Mouse (Mus musculus): ENCODE data around the gene Tubb4a. TPM values are rescaled to one million over a fixed set of nuclear protein-coding genes. Genes with fewer than 3 reads are reported as not detected.
A peak's percentile ranks its signal among the peaks of the same experiment; 100 is the strongest.

The Tubb4a gene
- total RNA-seq, 1 experiment from 2014 or later = 0.30 TPM

DNA sequence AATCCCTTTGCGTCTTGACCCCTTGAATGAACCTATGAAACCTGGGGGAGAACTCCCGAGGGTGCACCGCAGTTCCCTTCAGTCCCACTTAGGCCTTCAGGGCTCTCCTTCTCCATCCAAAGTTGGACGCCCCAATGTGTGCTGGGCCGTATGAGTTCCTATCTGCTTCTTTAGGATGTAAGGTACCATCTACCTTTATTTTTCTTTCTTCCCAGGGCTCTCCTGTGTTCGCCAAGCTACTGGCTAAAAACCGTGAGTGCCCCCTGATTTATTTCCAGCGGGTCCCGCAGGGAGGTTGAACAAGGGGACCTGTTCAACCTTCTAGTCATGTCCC lies 18.4 kb upstream of the Tubb4a start:
- ATAC-seq (replicated peaks in 1 of 2; ENCODE audit: insufficient read depth in 1 of 2, low FRiP score in 2 of 2, low TSS enrichment in 1 of 2, low read depth in 1 of 2, poor library complexity in 2 of 2, severe bottlenecking in 2 of 2) = 0 out of 4 replicates have a peak, but pooled peaks of 1 of the 2 experiments have one; percentile 4

DNA sequence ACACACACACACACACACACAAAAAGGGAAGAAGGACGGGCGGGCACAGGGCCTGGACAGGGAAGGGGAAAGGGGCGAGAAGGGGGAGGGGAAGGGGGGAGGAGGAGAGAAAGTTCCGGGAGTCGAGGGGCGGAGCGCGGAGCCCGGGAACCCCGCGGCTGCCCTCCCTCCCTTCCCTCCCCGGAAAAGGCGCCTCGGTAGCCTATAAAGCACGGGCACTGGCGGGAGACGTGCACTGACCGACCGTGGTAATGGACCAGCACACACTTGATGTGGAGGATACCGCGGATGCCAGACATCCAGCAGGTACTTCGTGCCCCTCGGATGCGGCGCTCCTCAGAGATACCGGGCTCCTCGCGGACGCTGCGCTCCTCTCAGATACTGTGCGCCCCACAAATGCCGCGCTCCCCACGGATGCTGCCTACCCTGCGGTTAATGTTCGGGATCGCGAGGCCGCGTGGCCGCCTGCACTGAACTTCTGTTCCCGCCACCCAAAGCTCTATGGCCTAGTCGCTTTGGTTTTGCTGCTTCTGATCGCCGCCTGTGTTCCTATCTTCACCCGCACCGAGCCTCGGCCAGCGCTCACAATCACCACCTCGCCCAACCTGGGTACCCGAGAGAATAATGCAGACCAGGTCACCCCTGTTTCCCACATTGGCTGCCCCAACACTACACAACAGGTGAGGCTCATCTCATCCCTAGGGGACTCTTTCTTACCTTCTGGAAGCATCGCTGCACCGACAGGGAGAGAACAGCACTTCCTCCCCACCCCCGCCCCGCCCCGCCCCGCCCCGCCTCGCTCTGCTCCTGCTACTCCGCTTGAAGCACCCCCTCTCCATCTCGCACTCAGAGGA lies 17.8 kb upstream of the Tubb4a start, which contains the start of gene Tnfsf9:
Gene Tnfsf9 (plus strand): TSS at position 145 of the 854 bp plus-strand sequence.
- peak; percentile 39 to 63 for ATAC-seq (replicated peaks in 1 of 2; ENCODE audit: insufficient read depth in 1 of 2, low FRiP score in 2 of 2, low TSS enrichment in 1 of 2, low read depth in 1 of 2, poor library complexity in 2 of 2, severe bottlenecking in 2 of 2)

DNA sequence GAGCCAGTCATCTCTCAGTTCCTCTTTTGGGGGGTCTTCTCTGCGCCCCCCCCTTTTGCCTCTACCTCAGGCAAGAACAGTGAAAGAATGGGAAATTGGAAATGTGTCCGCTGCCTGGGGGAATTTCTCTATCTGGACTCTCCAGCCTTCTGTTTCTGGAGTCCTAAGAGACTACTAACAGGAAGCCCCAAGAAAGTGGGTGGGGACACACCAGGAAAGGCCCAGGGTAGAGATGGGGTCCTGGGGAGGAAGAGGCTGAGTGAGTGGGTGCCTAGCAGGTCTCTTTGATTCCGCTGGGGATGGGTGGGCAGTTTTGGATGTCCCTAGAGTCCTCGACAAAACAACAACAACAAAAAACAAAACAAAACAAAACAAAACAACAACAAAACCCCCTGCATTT lies 16.9 kb upstream of the Tubb4a start:
- no peak for ATAC-seq (replicated peaks in 1 of 2; ENCODE audit: insufficient read depth in 1 of 2, low FRiP score in 2 of 2, low TSS enrichment in 1 of 2, low read depth in 1 of 2, poor library complexity in 2 of 2, severe bottlenecking in 2 of 2)

DNA sequence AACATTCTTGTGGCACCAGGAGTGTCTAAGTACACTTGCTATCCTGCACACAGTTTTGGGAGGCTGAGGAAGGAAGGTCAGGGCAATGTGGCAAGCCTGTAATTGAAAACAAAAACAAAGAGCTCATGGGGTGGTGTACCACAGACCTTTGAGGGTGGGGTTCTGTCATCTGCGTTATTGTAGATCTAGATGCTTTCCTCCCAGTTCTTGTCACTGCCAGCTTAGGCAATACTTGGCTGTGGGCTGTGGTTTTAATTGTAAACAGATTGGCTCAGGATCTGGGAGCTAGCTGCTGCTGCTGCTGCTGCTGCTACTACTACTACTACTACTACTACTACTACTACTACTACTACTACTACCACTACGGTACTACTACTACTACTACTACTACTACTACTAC lies 14.7 kb upstream of the Tubb4a start:
- ATAC-seq (replicated peaks in 1 of 2; ENCODE audit: insufficient read depth in 1 of 2, low FRiP score in 2 of 2, low TSS enrichment in 1 of 2, low read depth in 1 of 2, poor library complexity in 2 of 2, severe bottlenecking in 2 of 2) = no peak

DNA sequence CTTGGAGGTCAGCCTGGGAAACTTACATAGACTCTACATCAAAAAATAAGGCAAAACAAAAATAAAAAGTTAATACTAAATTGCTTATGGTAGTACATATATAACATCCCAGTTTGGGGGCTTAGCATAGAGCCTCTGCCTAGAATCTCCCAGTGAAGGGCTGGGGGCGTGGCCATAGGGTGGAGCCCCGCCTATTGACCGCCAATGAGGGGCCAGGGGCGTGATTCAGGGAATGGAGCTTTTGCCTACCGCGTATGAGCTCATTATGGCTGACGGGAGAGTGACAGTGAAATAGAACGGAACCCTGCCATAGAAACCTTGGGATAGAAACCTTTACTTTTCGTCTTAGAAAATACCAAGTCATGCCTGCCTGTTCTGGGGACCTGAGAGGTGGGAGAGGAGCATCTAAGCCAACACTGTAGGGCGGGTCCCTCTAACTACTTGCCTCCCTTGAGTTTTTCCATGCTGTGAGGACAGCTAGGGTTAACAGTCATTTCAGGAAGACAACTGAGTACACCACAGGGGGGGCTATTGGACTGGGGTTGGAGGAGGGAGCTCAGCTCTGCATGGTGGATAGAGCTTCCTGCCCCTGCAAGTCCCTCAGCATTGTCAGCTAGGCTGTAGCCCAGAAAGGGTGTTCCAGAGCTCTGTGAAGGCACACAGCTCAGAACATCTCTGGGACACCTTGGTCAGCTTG lies 12.2 kb upstream of the Tubb4a start:
- ATAC-seq (replicated peaks in 1 of 2; ENCODE audit: insufficient read depth in 1 of 2, low FRiP score in 2 of 2, low TSS enrichment in 1 of 2, low read depth in 1 of 2, poor library complexity in 2 of 2, severe bottlenecking in 2 of 2) = no peak

DNA sequence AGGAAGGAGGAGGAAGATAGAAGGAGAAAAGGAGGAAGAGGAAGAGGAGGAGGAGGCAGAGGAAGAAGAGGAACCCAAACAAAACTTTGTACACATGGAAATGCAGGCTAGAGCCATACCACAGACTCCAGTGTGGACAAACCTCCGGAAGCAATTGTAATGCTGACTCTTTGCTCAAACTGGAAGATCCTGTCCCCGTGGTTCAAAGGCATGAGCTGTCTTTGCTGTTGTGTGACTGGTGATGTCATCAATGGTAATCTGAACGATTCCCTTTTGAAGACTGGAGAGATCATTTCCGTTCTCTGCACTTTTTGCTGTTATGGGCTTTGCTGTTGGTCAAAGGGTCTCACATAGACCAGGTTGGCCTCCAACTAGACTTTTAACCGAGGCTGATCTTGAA lies 10.7 kb upstream of the Tubb4a start:
- no peak for ATAC-seq (replicated peaks in 1 of 2; ENCODE audit: insufficient read depth in 1 of 2, low FRiP score in 2 of 2, low TSS enrichment in 1 of 2, low read depth in 1 of 2, poor library complexity in 2 of 2, severe bottlenecking in 2 of 2)

DNA sequence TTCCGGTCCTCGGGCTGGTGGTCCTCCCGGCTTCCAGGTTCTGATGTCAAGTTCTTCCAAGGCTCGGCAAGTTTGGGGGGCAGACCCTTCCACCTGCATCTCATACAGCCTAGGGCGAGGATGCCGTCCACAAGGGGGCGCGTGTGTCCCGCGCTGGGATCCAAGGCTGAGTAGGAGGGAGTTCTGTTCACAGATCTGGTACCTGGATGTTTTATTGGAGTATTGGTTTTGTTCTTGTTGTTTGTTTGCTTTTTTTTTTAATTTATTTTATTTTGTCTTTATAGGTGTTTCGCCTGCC lies 9.0 kb upstream of the Tubb4a start:
- peak; percentile 71 to 82 for ATAC-seq (replicated peaks in 1 of 2; ENCODE audit: insufficient read depth in 1 of 2, low FRiP score in 2 of 2, low TSS enrichment in 1 of 2, low read depth in 1 of 2, poor library complexity in 2 of 2, severe bottlenecking in 2 of 2)

DNA sequence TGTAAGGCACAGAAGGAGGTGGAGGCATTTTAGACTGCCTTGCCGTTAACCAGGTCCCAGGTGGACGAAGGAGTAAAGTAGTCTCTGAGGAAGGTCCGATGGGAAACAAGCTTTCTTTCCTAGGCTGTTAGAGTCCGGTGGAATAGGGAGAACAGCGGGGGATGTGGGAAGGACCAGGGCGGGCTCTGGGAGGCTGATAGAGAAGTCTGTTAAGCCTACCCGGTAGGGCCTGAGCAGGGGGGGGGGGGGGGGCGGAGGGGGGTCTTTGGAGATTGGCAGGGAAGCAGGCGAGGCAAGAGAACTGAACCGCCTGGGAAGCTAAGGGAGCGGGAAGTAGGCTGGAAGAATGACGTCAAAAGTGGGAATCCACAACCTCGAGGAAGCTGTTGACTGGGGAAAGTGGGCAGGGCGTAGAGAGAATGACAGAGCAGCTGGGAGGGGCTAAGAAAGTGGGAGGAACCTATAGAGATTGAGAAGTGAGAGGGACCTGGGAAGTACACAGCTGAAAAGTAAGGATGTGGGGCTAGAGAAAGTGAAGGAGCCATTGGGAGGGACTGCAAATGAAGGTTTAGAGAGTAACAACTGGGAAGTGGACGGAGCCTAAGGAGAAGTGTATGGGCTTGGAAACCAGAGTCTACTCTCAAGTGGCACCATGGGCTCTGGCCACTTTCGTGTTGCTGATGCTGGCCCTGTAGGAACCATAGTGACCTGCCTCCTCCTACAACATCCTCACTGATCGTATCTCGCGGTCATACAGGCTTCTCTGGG lies 8.5 kb upstream of the Tubb4a start:
- ATAC-seq (replicated peaks in 1 of 2; ENCODE audit: insufficient read depth in 1 of 2, low FRiP score in 2 of 2, low TSS enrichment in 1 of 2, low read depth in 1 of 2, poor library complexity in 2 of 2, severe bottlenecking in 2 of 2) = peak; percentile 81

DNA sequence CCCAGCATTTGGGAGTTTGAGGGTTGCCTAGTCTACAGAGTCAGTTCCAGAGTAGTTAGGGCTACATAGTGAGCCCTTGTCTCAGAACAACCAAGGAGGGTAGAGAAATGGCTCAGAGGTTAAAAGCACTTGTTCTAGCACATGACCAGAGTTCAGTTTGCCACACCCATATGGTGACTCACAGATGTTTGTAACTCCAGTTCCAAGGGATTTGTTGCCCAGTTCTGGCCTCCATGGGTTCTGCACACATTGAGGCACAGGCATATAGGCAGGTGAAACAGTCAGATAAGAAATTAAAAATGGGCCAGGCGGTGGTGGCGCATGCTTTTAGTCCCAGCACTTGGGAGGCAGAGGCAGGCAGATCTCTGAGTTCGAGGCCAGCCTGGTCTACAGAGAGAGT lies 6.6 kb upstream of the Tubb4a start:
- no peak for ATAC-seq (replicated peaks in 1 of 2; ENCODE audit: insufficient read depth in 1 of 2, low FRiP score in 2 of 2, low TSS enrichment in 1 of 2, low read depth in 1 of 2, poor library complexity in 2 of 2, severe bottlenecking in 2 of 2)

DNA sequence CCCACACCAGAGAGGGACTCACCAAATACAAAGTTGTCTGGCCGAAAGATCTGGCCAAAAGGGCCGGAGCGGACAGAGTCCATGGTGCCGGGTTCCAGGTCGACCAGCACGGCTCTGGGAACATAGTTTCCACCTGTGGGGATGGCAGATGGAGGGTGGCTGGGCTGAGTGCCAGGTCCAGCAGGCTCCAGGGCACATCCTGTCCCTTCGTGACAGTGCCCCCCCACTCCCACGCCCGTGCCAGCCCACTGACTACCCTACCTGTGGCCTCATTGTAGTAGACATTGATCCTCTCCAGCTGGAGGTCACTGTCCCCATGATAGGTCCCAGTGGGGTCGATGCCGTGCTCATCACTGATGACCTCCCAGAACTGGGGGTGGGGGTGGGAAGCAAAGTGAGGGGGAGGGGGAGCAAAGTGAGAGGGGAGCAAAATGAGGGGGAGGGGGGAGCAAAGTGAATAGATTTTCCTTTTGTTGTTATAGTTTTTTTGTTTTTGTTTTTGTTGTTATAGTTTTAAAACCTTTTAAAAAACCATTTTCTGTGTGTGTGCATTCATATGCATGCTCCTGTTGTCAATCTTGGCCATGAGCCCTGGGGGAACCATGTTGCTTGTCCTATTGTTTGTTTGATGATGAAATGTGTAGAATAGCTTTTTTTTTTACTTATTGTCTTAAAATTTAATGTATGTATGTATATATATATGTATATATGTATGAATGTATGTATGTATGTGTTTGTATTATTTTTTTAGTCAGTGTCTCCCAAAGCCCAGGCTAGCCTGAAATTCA lies 1.4 kb downstream of the Tubb4a start:
- no peak for ATAC-seq (replicated peaks in 1 of 2; ENCODE audit: insufficient read depth in 1 of 2, low FRiP score in 2 of 2, low TSS enrichment in 1 of 2, low read depth in 1 of 2, poor library complexity in 2 of 2, severe bottlenecking in 2 of 2)

DNA sequence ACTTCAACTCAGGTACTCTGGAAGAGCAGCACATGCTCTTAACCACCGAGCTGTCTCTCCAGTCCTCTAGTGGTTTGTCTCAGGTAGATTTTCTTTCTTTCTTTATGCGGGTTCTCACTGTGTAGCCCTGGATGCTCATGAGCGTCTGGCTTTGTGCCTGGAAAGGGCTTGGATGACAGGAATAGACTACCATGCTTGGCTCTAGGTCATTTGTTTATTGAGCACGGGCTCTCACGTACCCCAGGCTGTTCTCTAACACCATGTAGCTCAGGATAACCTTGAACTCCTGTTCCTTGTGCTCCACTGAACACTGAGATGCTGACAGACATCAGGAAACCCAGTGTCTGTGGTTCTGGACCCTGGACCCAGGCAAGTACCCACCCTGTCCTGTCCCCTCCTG lies 5.1 kb downstream of the Tubb4a start:
- ATAC-seq (replicated peaks in 1 of 2; ENCODE audit: insufficient read depth in 1 of 2, low FRiP score in 2 of 2, low TSS enrichment in 1 of 2, low read depth in 1 of 2, poor library complexity in 2 of 2, severe bottlenecking in 2 of 2) = no peak

DNA sequence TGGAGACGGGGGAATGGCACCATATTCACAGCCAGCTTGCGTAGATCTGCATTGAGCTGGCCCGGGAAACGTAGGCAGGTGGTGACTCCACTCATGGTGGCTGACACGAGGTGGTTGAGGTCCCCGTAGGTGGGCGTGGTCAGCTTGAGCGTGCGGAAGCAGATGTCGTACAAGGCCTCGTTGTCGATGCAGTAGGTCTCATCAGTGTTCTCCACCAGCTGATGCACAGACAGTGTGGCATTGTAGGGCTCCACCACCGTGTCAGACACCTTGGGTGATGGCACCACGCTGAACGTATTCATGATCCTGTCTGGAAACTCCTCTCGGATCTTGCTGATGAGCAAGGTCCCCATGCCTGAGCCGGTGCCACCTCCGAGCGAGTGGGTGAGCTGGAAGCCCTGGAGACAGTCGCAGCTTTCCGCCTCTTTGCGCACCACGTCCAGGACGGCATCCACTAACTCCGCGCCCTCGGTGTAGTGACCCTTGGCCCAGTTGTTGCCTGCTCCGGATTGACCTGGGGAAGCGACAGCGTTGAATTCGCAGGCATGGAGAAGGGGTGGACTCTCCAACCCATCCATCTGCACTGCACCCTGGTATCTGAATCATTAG lies 6.2 kb downstream of the Tubb4a start:
- no peak for ATAC-seq (replicated peaks in 1 of 2; ENCODE audit: insufficient read depth in 1 of 2, low FRiP score in 2 of 2, low TSS enrichment in 1 of 2, low read depth in 1 of 2, poor library complexity in 2 of 2, severe bottlenecking in 2 of 2)

DNA sequence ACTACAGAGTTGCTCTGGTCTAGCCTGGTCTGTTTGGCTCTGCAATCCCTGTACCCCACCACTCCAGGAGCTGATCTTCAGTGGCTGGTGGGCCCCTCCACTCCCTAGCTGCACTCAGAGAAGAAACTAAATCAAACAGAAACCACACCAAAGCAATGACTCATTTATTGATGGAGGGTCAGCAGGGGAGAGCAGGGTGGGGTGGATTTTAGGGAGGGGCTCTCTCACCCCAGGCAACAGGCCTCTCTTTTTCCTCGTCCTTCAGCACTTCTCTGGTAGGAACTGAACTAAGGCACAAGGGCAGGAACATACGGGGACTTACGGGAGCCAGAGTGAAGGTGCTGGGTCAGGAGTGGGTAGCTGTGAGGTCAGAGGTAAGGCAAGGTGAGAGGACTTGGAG lies 7.7 kb downstream of the Tubb4a start:
- no peak for ATAC-seq (replicated peaks in 1 of 2; ENCODE audit: insufficient read depth in 1 of 2, low FRiP score in 2 of 2, low TSS enrichment in 1 of 2, low read depth in 1 of 2, poor library complexity in 2 of 2, severe bottlenecking in 2 of 2)

DNA sequence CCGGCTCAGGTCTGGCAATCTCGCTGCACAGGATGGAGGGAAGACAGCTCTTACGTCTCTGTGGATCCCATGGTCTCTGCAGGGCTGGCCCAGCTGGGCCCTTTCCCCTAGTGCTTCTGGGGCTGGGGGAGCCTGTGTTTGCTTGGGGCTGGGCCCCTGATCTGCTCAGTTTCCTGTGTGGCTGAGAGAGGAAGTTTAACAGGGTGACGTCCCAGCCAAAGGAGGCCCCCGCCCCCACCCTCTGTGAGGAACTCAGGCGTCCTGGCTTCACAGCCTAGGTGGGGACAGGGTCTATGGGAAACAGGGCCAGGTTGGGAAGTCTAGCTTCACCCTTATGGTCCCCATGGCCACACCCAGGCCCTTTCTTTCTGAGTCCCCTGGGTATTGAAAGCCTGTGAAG lies 9.2 kb downstream of the Tubb4a start, which contains the start of gene Dennd1c:
Gene Dennd1c (minus strand): TSS at position 179 of the 400 bp plus-strand sequence.
- peak; percentile 94 to 97 for ATAC-seq (replicated peaks in 1 of 2; ENCODE audit: insufficient read depth in 1 of 2, low FRiP score in 2 of 2, low TSS enrichment in 1 of 2, low read depth in 1 of 2, poor library complexity in 2 of 2, severe bottlenecking in 2 of 2)

DNA sequence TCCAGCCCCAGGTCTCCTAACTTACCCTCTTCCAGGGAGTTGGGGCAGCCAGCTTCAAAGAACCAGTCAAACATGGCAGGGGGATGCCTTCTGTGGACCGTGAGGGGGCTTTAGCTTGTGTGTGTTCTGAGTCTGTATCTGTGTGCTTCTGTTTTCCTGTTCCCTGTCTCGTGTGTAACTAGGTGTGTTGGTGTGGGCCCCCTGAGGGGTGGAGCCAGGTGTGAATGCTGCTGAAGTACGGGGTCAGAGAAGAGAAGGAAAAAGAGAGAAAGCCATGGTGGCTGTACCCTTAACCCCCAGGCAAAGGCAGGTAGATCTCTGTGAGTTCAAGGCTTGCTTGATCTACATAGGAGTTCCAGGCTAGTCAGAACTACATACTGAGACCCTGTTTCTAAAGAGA lies 10.7 kb downstream of the Tubb4a start:
- ATAC-seq (replicated peaks in 1 of 2; ENCODE audit: insufficient read depth in 1 of 2, low FRiP score in 2 of 2, low TSS enrichment in 1 of 2, low read depth in 1 of 2, poor library complexity in 2 of 2, severe bottlenecking in 2 of 2) = no peak

DNA sequence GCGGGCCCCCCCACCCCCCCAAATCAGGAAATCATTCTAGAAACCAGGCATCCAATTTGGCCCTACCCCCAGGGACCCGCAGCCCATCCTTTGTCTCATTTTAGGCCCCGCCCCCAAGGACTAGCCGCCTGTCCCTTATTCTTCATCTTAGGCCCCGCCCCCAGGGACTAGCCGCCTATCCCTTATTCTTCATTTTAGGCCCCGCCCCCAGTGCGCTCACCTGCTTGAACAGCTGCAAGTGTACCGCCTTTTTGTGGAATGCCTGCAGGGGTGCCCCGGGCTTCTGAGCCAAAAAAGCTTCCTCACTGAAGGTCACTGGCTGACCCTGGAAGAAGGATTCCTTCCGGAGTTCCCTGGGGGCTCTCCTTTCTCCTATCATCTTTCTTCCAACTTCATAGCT lies 16.9 kb downstream of the Tubb4a start:
- ATAC-seq (replicated peaks in 1 of 2; ENCODE audit: insufficient read depth in 1 of 2, low FRiP score in 2 of 2, low TSS enrichment in 1 of 2, low read depth in 1 of 2, poor library complexity in 2 of 2, severe bottlenecking in 2 of 2) = no peak

DNA sequence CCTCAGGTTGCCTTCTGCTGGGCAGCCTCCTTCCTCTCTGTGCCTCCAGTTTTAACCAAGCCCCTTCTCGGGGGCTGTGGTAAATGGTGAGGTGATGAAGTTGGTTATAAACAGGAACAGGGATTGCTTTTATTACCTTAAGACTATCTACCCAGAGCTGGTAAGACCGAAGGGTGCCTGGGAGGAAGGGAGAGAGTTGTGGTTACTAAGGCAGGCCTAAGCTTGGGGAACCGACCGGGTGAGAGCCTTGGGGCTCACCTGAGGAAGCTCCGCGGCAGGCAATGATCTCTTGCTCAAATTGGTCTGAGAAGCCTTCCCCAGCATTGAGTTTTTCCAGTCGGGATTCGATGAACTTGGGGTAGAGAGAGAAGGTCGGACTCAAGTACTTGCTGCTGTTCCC lies 17.3 kb downstream of the Tubb4a start:
- ATAC-seq (replicated peaks in 1 of 2; ENCODE audit: insufficient read depth in 1 of 2, low FRiP score in 2 of 2, low TSS enrichment in 1 of 2, low read depth in 1 of 2, poor library complexity in 2 of 2, severe bottlenecking in 2 of 2) = no peak

All from hematopoietic stem cell, adult 5-6 weeks (primary cell).